ENCODE assay signal across 9 mouse cellular contexts in the genomic region with DNA sequence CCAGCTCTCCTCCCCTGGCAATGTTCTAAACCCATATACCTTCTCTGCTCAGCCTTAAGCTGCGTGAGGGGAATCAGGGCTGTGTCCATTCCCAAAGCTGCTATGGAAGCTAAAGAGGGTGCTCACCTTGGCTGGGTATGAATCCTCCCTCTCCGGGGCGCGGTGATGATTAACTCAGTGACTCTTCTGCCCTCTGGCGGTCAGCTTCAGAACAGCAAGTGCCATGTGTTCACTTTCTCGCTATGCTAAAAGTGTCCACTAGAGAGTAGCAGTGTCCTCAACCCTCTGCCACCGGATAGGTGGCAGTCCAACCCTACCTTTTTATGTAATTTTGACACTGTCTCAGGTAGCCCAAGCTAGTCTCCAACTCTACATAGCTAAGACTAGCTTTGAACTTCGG. TPM values are rescaled to one million over a fixed set of nuclear protein-coding genes. Genes with fewer than 3 reads are reported as not detected.
DNase-seq lines count a peak whose midpoint lies in the region; ATAC-seq and TF ChIP-seq lines count a peak whose summit lies in the region.
"Had no signal": no experiment of that assay in that cellular context is flagged by ENCODE, and none has a peak within 500 bp of the region (broad histone marks: within the 10 kb centered on the region; RNA-seq: fewer than 3 reads in every experiment).

No protein-coding gene starts in this region.

- no peaks in the 10 kb centered on the region for H3K27me3 ChIP-seq in E14TG2a.4 (ENCODE audit: insufficient read depth, low read length)
- H3K27me3 ChIP-seq in forebrain, embryonic 14.5 days (replicated peaks; ENCODE audit: control insufficient read depth, insufficient read depth, low read length), result no peaks in the 10 kb centered on the region
- H3K27me3 ChIP-seq: heart, embryonic 13.5 days had no signal

- intact Hi-C loops in heart, postnatal 36 days (cut with DNase I), result loop anchor here (1.0 to 5.0 kb wide), 3 partner anchors 38 to 353 kb away; no protein-coding TSS in a partner anchor

- TF ChIP-seq CTCF in E14TG2a.4 (conservative IDR thresholded peaks at IDR 0.05; ENCODE audit: low read length), result peak; percentile 95

- H3K4me1 ChIP-seq in E14TG2a.4 (replicated peaks; ENCODE audit: low read depth, low read length), result peaks cover 23% of the 10 kb centered on the region
- H3K4me1 ChIP-seq in forebrain, embryonic 14.5 days (ENCODE audit: control insufficient read depth, insufficient read depth, low read length), result no peaks in the 10 kb centered on the region
- H3K4me1 ChIP-seq: heart, embryonic 13.5 days had no signal

- WGBS in forebrain, embryonic 14.5 days, result 4% methylated on average over 8 of the region's 8 CpGs

- peak; percentile 73 for ATAC-seq in forebrain, embryonic 14.5 days
- peak; percentile 96 for ATAC-seq in neutrophil, adult 5-6 weeks (ENCODE audit: extremely low read depth, insufficient number of reproducible peaks, low FRiP score, poor library complexity, severe bottlenecking)

- H3K9ac ChIP-seq in forebrain, embryonic 14.5 days (ENCODE audit: low read length), result no peak overlapping the region
- H3K9ac ChIP-seq: heart, embryonic 13.5 days had no signal

- no peaks in the 10 kb centered on the region for H3K36me3 ChIP-seq in E14TG2a.4 (ENCODE audit: insufficient read depth, low read length)
- H3K36me3 ChIP-seq in forebrain, embryonic 14.5 days (ENCODE audit: control insufficient read depth, insufficient read depth, low read length), result no peaks in the 10 kb centered on the region
- H3K36me3 ChIP-seq: heart, embryonic 13.5 days had no signal

- H3K4me2 ChIP-seq in forebrain, embryonic 14.5 days (ENCODE audit: low read length), result no peak overlapping the region
- H3K4me2 ChIP-seq: heart, embryonic 13.5 days had no signal

- H3K9me3 ChIP-seq in E14TG2a.4 (ENCODE audit: low read length), result peaks cover 11% of the 10 kb centered on the region
- no peaks in the 10 kb centered on the region for H3K9me3 ChIP-seq in forebrain, embryonic 14.5 days (replicated peaks; ENCODE audit: control insufficient read depth, low read length)

- no peak overlapping the region for H3K4me3 ChIP-seq in E14TG2a.4 (replicated peaks; ENCODE audit: low read length)
- no peak overlapping the region for H3K4me3 ChIP-seq in forebrain, embryonic 14.5 days (ENCODE audit: low read depth, low read length)
- H3K4me3 ChIP-seq: heart, embryonic 13.5 days had no signal

- peak; percentile 88 for DNase-seq in c-Kit-positive CD71-positive TER-119-positive erythroid progenitor cells, embryonic 14.5 days (ENCODE audit: low spot score)
- DNase-seq in forebrain, embryonic 14.5 days (ENCODE audit: low spot score), result peak; percentile 95
- DNase-seq in heart, postnatal 36 days, result peak; percentile 93 to 96
- peak; percentile 84 to 97 for DNase-seq in layer of hippocampus, adult 18-20 months (ENCODE audit: low spot score in 2 of 2)
- DNase-seq in lung, adult 18-20 months, result peak; percentile 84 to 88
- peak; percentile 60 to 71 for DNase-seq in thymus, adult 18-20 months

- H3K27ac ChIP-seq in forebrain, embryonic 14.5 days (ENCODE audit: low read depth, low read length), result no peak overlapping the region
- H3K27ac ChIP-seq: heart, embryonic 13.5 days had no signal

RNA-seq across cellular contexts. Expression of a gene that starts 26.0 kb away (rescaled TPM):
- 0.52 and 0.70 TPM in 2 replicates for polyA plus RNA-seq in forebrain, embryonic 14.5 days (2014; fragmentation: Nextera tagmentation; extraction: Ambion mirVana)
- total RNA-seq in heart, postnatal 36 days (2021), result 1 to 10 TPM; 1.0 to 1.1 TPM
- total RNA-seq in layer of hippocampus, adult 18-20 months (2021), result 1 to 10 TPM; 1.2 TPM
- 135 TPM in 2 replicates for total RNA-seq in neutrophil, adult 5-6 weeks (2017)

RNA-seq across cellular contexts. Expression of a gene that starts 32.4 kb away (rescaled TPM):
- 164 and 170 TPM in 2 replicates for polyA plus RNA-seq in forebrain, embryonic 14.5 days (2014; fragmentation: Nextera tagmentation; extraction: Ambion mirVana)
- 1,000 to 10,000 TPM; 1,163 to 1,211 TPM for total RNA-seq in heart, postnatal 36 days (2021)
- 1,000 to 10,000 TPM; 1,436 to 1,491 TPM for total RNA-seq in layer of hippocampus, adult 18-20 months (2021)
- 675 and 698 TPM in 2 replicates for total RNA-seq in neutrophil, adult 5-6 weeks (2017)

Comparison
In these comparisons a context has a peak if more than half of its experiments do, and no peak if none do; other contexts are left out.
1. RNA of a gene that starts 26.0 kb away (total RNA-seq): 135 TPM in neutrophil, adult 5-6 weeks; 1.2 TPM in layer of hippocampus, adult 18-20 months and 1.0 to 1.1 TPM in heart, postnatal 36 days; every median in the first group is over 10 times any median in the second.
2. Peak in every context shown above with its lines, with median percentiles within 50 percentile points of each other: DNase-seq.